Mouse (Mus musculus) brain, adult 10 weeks (tissue): ENCODE results near the gene Olfr871. TPM values are rescaled to one million over a fixed set of nuclear protein-coding genes. Genes with fewer than 3 reads are reported as not detected.

Experiments
- polyA plus RNA-seq: library from polyadenylated mRNA; stranded (reverse); fragments of 350-450 nt; fragmentation: Illumina TruSeq; extraction: RNeasy Lipid Tissue Mini Kit (QIAGEN cat#74804); gene quantifications from one replicate; pipeline ENCODE4 v1.2.3, GENCODE M21; 2015; ENCODE audit warnings: low read depth, low replicate concordance

Gene Olfr871
- not detected for polyA plus RNA-seq

DNA sequence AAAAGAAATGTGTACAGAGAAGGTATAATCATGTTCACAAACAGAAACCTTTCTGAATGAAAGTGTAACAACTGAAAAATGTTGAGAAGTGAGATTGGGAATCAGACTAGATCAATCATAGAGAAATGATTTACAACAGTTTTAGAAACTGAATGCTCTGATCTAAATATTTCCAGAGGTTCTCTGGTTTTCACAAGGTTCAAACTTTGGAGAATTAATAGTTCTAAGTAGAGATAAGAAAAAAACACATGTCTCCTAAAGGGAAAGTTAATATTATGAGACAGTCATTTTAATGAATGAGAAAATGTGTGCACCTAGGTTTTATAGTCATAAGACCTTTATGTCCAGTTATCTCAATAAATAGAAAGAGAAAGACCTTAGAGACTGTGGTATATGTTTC lies at the start of gene Olfr871:
Olfr871 (plus strand) TSS at position 301 of the 400 bp plus-strand sequence.

GRCm38 (mm10) chr9:20173957-20174356 lies 38.0 kb upstream of the Olfr871 start, which contains the start of gene Olfr870:
Gene Olfr870 (minus strand): TSS chr9:20174057.

DNA sequence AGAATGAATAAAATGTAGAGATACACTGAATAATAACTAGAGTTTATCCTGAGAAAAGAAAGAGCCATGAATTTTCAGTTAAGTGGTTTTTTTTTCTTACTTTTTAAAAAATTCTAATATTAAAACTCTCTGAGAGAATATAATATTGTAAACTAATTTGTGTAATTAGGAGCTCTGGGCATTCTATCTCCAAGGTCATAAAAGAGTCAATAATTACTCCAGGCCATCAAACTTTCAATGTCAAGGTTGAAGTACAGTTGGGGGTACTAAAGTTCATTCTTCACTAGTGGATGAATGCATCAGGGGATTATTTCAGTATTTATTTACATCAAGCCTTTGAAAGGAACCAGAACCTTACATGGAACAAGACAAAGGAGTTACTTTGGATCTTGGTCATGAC lies 24.8 kb downstream of the Olfr871 start, which contains the start of gene Olfr872:
Olfr872 (plus strand) TSS at position 301 of the 400 bp plus-strand sequence.

Other genes with a start within 250 kb of the Olfr871 start
- not detected for gene Olfr866, start 184.2 kb upstream of the Olfr871 start, polyA plus RNA-seq
- gene Olfr867, start 154.6 kb upstream of the Olfr871 start, polyA plus RNA-seq = not detected
- not detected for gene Olfr868, start 113.6 kb upstream of the Olfr871 start, polyA plus RNA-seq
- not detected for gene Olfr869, start 83.2 kb upstream of the Olfr871 start, polyA plus RNA-seq
- gene Olfr870, start 38.1 kb upstream of the Olfr871 start, polyA plus RNA-seq = not detected
- gene Olfr872, start 24.9 kb downstream of the Olfr871 start, polyA plus RNA-seq = not detected
- not detected for gene Olfr39, start 70.1 kb downstream of the Olfr871 start, polyA plus RNA-seq
- not detected for gene Olfr873, start 86.3 kb downstream of the Olfr871 start, polyA plus RNA-seq
- gene Olfr18, start 123.9 kb downstream of the Olfr871 start, polyA plus RNA-seq = not detected
- 19.7 TPM for gene Zfp560, start 173.0 kb downstream of the Olfr871 start, polyA plus RNA-seq
- gene Zfp26, start 248.0 kb downstream of the Olfr871 start, polyA plus RNA-seq = 9.5 TPM